In genomic region chr8:4347661-4348060, GRCm38 (mm10) we compare ENCODE assay signal across 12 mouse cellular contexts. TPM values are rescaled to one million over a fixed set of nuclear protein-coding genes. Genes with fewer than 3 reads are reported as not detected.
DNase-seq lines count a peak whose midpoint lies in the region; ATAC-seq and TF ChIP-seq lines count a peak whose summit lies in the region.
"Had no signal": no experiment of that assay in that cellular context is flagged by ENCODE, and none has a peak within 500 bp of the region (broad histone marks: within the 10 kb centered on the region; RNA-seq: fewer than 3 reads in every experiment).

No protein-coding gene starts in this region.

- peak overlapping the region; percentile 23; the same call in 1 of the 2 replicates for H3K4me2 ChIP-seq in kidney, embryonic 14.5 days (replicated peaks; ENCODE audit: low read depth, low read length)
- peak overlapping the region; percentile 27 for H3K4me2 ChIP-seq in CH12.LX (ENCODE audit: insufficient read depth, low read depth, poor library complexity, severe bottlenecking)
- H3K4me2 ChIP-seq: hindbrain, embryonic 12.5 days; lung, embryonic 15.5 days had no signal

- H3K4me1 ChIP-seq in kidney, embryonic 14.5 days (ENCODE audit: control insufficient read depth, insufficient read depth, low read length), result no peaks in the 10 kb centered on the region
- H3K4me1 ChIP-seq in CH12.LX (ENCODE audit: control insufficient read depth in 1 of 2, insufficient read depth in 2 of 2), result peaks cover 4 to 14% of the 10 kb centered on the region in 2 experiments
- H3K4me1 ChIP-seq in bone marrow, adult 2 months (ENCODE audit: control insufficient read depth, insufficient read depth, low read length), result no peaks in the 10 kb centered on the region; the same call in 1 of the 2 replicates
- H3K4me1 ChIP-seq: hindbrain, embryonic 12.5 days had no signal

- in situ Hi-C loops in CH12.LX (cut with MboI; ENCODE audit: low pct_ligation_motif_present, low pct_unique_long_range_greater_than_20kb, low sequenced_read_pairs), result no loop called here

- no peak for TF ChIP-seq CTCF in CH12.LX (conservative IDR thresholded peaks at IDR 0.05 in 1 of 2, IDR thresholded peaks at IDR 0.05 in 1 of 2; ENCODE audit: low read depth in 2 of 2, low read length in 2 of 2)
- no peak for TF ChIP-seq CTCF in bone marrow, adult 2 months (IDR thresholded peaks at IDR 0.05; ENCODE audit: control insufficient read depth, insufficient read depth, low read length)

- no peak for TF ChIP-seq EP300 in CH12.LX (IDR thresholded peaks at IDR 0.05; ENCODE audit: low read length)

- H3K9me3 ChIP-seq in kidney, embryonic 14.5 days (ENCODE audit: control insufficient read depth, low read length), result no peaks in the 10 kb centered on the region
- no peaks in the 10 kb centered on the region for H3K9me3 ChIP-seq in CH12.LX (replicated peaks; ENCODE audit: low read length)
- H3K9me3 ChIP-seq: hindbrain, embryonic 12.5 days; lung, embryonic 15.5 days had no signal

- ATAC-seq in kidney, embryonic 14.5 days (ENCODE audit: low FRiP score, low TSS enrichment), result no peak
- ATAC-seq in megakaryocyte, adult 5-6 weeks (ENCODE audit: poor library complexity, severe bottlenecking), result peak; percentile 90
- ATAC-seq: midbrain, embryonic 16.5 days had no signal

- H3K9ac ChIP-seq in kidney, embryonic 14.5 days (ENCODE audit: low read depth, low read length), result no peak overlapping the region
- H3K9ac ChIP-seq in CH12.LX (ENCODE audit: insufficient read depth, low read depth), result no peak overlapping the region
- H3K9ac ChIP-seq: hindbrain, embryonic 12.5 days; lung, embryonic 15.5 days had no signal

- no peak for TF ChIP-seq RAD21 in CH12.LX (IDR thresholded peaks at IDR 0.05; ENCODE audit: low read depth, low read length)

- dilution Hi-C loops in CH12.LX (cut with MboI; ENCODE audit: extremely low pct_ligation_motif_present, extremely low pct_unique_long_range_greater_than_20kb, low sequenced_read_pairs), result no loop called here

- no peaks in the 10 kb centered on the region for H3K79me2 ChIP-seq in CH12.LX (replicated peaks; ENCODE audit: control insufficient read depth, extremely low read depth, insufficient read depth, poor library complexity, severe bottlenecking)

- H3K27ac ChIP-seq in kidney, embryonic 14.5 days (ENCODE audit: low read depth, low read length), result no peak overlapping the region
- no peak overlapping the region for H3K27ac ChIP-seq in CH12.LX (ENCODE audit: insufficient read depth, low read depth)
- peak overlapping the region; percentile 64; the same call in 1 of the 2 replicates for H3K27ac ChIP-seq in bone marrow, adult 2 months (ENCODE audit: control insufficient read depth, insufficient read depth, low read depth, low read length, poor library complexity)
- H3K27ac ChIP-seq: hindbrain, embryonic 12.5 days; lung, embryonic 15.5 days had no signal

- no peak for DNase-seq in kidney, adult 9 months
- peak; percentile 12 for DNase-seq in CH12.LX (ENCODE audit: extremely low read depth)
- no peak for DNase-seq in right cerebral cortex, postnatal 25 days
- DNase-seq in urinary bladder, postnatal 4 days (ENCODE audit: low spot score in 2 of 2), result no peak
- DNase-seq: cerebellum, postnatal 14 days had no signal

- H3K36me3 ChIP-seq in kidney, embryonic 14.5 days (ENCODE audit: control insufficient read depth, insufficient read depth, low read length), result no peaks in the 10 kb centered on the region
- peaks cover 0 to 5% of the 10 kb centered on the region in 2 experiments for H3K36me3 ChIP-seq in CH12.LX (replicated peaks in 1 of 2; ENCODE audit: control insufficient read depth in 1 of 2, insufficient read depth in 1 of 2, low read length in 1 of 2)
- H3K36me3 ChIP-seq: lung, embryonic 15.5 days had no signal

- no peak for TF ChIP-seq POLR2A in CH12.LX (IDR thresholded peaks at IDR 0.05; ENCODE audit: low read depth, low read length)
- TF ChIP-seq POLR2A in bone marrow, adult 2 months (IDR thresholded peaks at IDR 0.05; ENCODE audit: borderline replicate concordance, control insufficient read depth, low read depth, low read length), result no peak

- no peak overlapping the region for H3K4me3 ChIP-seq in kidney, embryonic 14.5 days (ENCODE audit: low read length)
- H3K4me3 ChIP-seq in CH12.LX (replicated peaks in 1 of 3; ENCODE audit: low read depth in 2 of 3, low read length in 2 of 3, poor library complexity in 1 of 3), result peak overlapping the region in 1 of 3 experiments; percentile 7
- peak overlapping the region; percentile 14 for H3K4me3 ChIP-seq in bone marrow, adult 2 months (replicated peaks; ENCODE audit: control insufficient read depth, low read depth, low read length)
- H3K4me3 ChIP-seq: erythroblast, embryonic 14.5 days; hindbrain, embryonic 12.5 days; lung, embryonic 15.5 days had no signal

- WGBS in kidney, embryonic 14.5 days, result 48% methylated on average over 7 of the region's 7 CpGs
- 39% methylated on average over 7 of the region's 7 CpGs for WGBS in bone marrow, adult 2 months

- no peaks in the 10 kb centered on the region for H3K27me3 ChIP-seq in kidney, embryonic 14.5 days (ENCODE audit: control insufficient read depth, insufficient read depth, low read length)
- no peaks in the 10 kb centered on the region for H3K27me3 ChIP-seq in CH12.LX (replicated peaks)
- H3K27me3 ChIP-seq: hindbrain, embryonic 12.5 days; lung, embryonic 15.5 days had no signal

TF ChIP-seq in CH12.LX, 34 proteins besides CTCF, POLR2A, EP300 and RAD21:
- TF ChIP-seq E2F4 (IDR thresholded peaks at IDR 0.05; ENCODE audit: insufficient replicate concordance, low read depth, low read length) (no peak), JUN (IDR thresholded peaks at IDR 0.05; ENCODE audit: insufficient read depth, low read depth, low read length) (no peak), ZC3H11A (IDR thresholded peaks at IDR 0.05; ENCODE audit: low read depth, low read length) (no peak), HCFC1 (IDR thresholded peaks at IDR 0.05; ENCODE audit: low read depth, low read length) (no peak), KAT2A (IDR thresholded peaks at IDR 0.05; ENCODE audit: insufficient replicate concordance, low read length) (no peak), POLR2AphosphoS2 (IDR thresholded peaks at IDR 0.05; ENCODE audit: low read depth, low read length) (no peak), SIN3A (IDR thresholded peaks at IDR 0.05; ENCODE audit: low read length) (no peak)

RNA-seq across cellular contexts. Expression of gene Elavl1, which starts 22.4 kb away (rescaled TPM):
- 201 and 312 TPM in 2 replicates for polyA plus RNA-seq in kidney, embryonic 14.5 days (2014; fragmentation: Nextera tagmentation; extraction: Ambion mirVana)
- total RNA-seq in CH12.LX (2012; rRNA removed) (55.8 and 76.9 TPM in 2 replicates), CH12.LX (2014; rRNA removed) (110 and 112 TPM in 2 replicates)
- polyA plus RNA-seq in CH12.LX (2012; ENCODE audit: insufficient read length, low read depth), result 67.1 and 76.4 TPM in 2 replicates
- polyA plus RNA-seq in bone marrow, adult 2 months (2011; ENCODE audit: insufficient read depth, insufficient read length, low replicate concordance, missing spikeins), result 21.7 and 28.5 TPM in 2 replicates
- total RNA-seq in megakaryocyte, adult 5-6 weeks (2015), result 86.6 and 92.7 TPM in 2 replicates
- 46.0 and 59.2 TPM in 2 replicates for total RNA-seq in megakaryocyte, adult 5-6 weeks (2017)

RNA-seq across cellular contexts. Expression of gene Ccl25, which starts 22.7 kb away (rescaled TPM):
- 14.7 and 17.2 TPM in 2 replicates for polyA plus RNA-seq in kidney, embryonic 14.5 days (2014; fragmentation: Nextera tagmentation; extraction: Ambion mirVana)
- 4.6 and 4.9 TPM in 2 replicates for total RNA-seq in CH12.LX (2012; rRNA removed)
- 5.4 and 5.7 TPM in 2 replicates for total RNA-seq in CH12.LX (2014; rRNA removed)
- polyA plus RNA-seq in CH12.LX (2012; ENCODE audit: insufficient read length, low read depth), result 5.6 and 6.0 TPM in 2 replicates
- 8.7 and 17.5 TPM in 2 replicates for polyA plus RNA-seq in bone marrow, adult 2 months (2011; ENCODE audit: insufficient read depth, insufficient read length, low replicate concordance, missing spikeins)
- 14.0 and 18.8 TPM in 2 replicates for total RNA-seq in megakaryocyte, adult 5-6 weeks (2015)
- total RNA-seq in megakaryocyte, adult 5-6 weeks (2017), result 8.9 and 9.5 TPM in 2 replicates
